In the genomic region with DNA sequence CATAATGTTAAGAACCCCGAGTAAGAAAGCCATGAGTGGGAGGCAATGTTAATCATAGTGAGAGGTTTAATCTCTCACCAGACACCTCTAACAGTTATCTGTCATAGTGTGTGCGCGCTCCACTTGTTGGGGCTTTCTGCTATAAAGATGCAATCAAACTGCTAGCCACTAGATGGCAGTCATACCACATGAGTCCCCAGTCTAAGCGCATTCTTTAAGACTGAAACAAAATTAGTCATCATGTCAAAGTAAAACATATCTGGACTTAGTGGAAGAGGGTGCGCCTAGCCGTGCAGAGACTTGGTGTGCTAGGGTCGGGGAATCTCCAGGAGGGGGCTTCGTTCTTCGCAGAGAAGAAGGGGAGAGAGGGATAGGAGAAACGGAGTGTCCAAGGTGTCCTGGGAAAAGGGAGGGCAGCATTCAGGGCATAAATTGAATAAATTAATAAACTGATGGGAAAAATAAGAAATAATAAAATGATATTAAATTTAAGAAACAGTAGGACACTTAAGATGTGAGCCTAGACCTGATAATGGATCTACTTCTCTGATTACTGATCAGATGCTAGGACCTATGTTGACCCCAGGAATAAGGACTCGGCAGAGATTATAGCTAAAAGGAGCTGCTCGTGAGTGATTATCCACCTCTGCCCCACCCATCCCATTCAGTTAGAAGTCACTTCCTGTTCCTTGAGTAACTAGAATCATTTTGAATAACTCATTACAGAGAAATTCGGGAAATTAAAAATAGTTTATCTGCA, we compare ENCODE assay signal across 8 mouse cellular contexts. TPM values are rescaled to one million over a fixed set of nuclear protein-coding genes. Genes with fewer than 3 reads are reported as not detected.
DNase-seq lines count a peak whose midpoint lies in the region; ATAC-seq and TF ChIP-seq lines count a peak whose summit lies in the region.

No protein-coding gene starts in this region.

- TF ChIP-seq POLR2A in heart, adult 2 months (IDR thresholded peaks at IDR 0.05; ENCODE audit: insufficient read depth, low read depth, low read length), result no peak

- H3K4me1 ChIP-seq in heart, adult 2 months (ENCODE audit: control insufficient read depth, insufficient read depth, low read length), result no peaks in the 10 kb centered on the region
- H3K4me1 ChIP-seq in forebrain, embryonic 13.5 days, result no peaks in the 10 kb centered on the region
- no peaks in the 10 kb centered on the region for H3K4me1 ChIP-seq in hindbrain, embryonic 16.5 days (ENCODE audit: control insufficient read depth, insufficient read depth, low read depth, low read length)

- H3K9me3 ChIP-seq in forebrain, embryonic 13.5 days (replicated peaks), result no peaks in the 10 kb centered on the region
- no peaks in the 10 kb centered on the region for H3K9me3 ChIP-seq in hindbrain, embryonic 16.5 days (ENCODE audit: control insufficient read depth, low read length)

- H3K79me2 ChIP-seq in heart, adult 2 months (replicated peaks; ENCODE audit: control insufficient read depth, insufficient read depth, low read length), result no peaks in the 10 kb centered on the region

- 21% methylated on average over 13 of the region's 13 CpGs for WGBS in heart, adult 2 months
- WGBS in forebrain, embryonic 13.5 days, result 34% methylated on average over 13 of the region's 13 CpGs
- 35% methylated on average over 13 of the region's 13 CpGs for WGBS in hindbrain, embryonic 16.5 days

- no peak overlapping the region for H3K9ac ChIP-seq in heart, adult 2 months (ENCODE audit: low read depth, low read length)
- H3K9ac ChIP-seq in forebrain, embryonic 13.5 days, result no peak overlapping the region
- no peak overlapping the region for H3K9ac ChIP-seq in hindbrain, embryonic 16.5 days (ENCODE audit: low read depth, low read length)

- no peak overlapping the region for H3K4me3 ChIP-seq in heart, adult 2 months
- H3K4me3 ChIP-seq in forebrain, embryonic 13.5 days, result no peak overlapping the region
- H3K4me3 ChIP-seq in hindbrain, embryonic 16.5 days (ENCODE audit: low read length), result no peak overlapping the region

- H3K4me2 ChIP-seq in forebrain, embryonic 13.5 days, result 0 out of 2 replicates have a peak overlapping the region, but pooled peaks have one; percentile 7
- H3K4me2 ChIP-seq in hindbrain, embryonic 16.5 days (ENCODE audit: low read length), result peak overlapping the region; percentile 49

- intact Hi-C loops in heart, adult 2 months (cut with DNase I), result loop anchor here (5.0 kb wide), 1 partner anchor 1272 kb away; no protein-coding TSS in a partner anchor
- intact Hi-C loops in heart, postnatal 25 days (cut with DNase I), result loop anchor here (2.0 kb wide), 1 partner anchor 829 kb away; no protein-coding TSS in a partner anchor

- no peak overlapping the region for H3K27ac ChIP-seq in heart, adult 2 months
- no peak overlapping the region for H3K27ac ChIP-seq in forebrain, embryonic 13.5 days
- no peak overlapping the region for H3K27ac ChIP-seq in hindbrain, embryonic 16.5 days (ENCODE audit: low read depth, low read length)

- no peaks in the 10 kb centered on the region for H3K27me3 ChIP-seq in heart, adult 2 months (ENCODE audit: control insufficient read depth, insufficient read depth, low read length)
- no peaks in the 10 kb centered on the region for H3K27me3 ChIP-seq in forebrain, embryonic 13.5 days
- no peaks in the 10 kb centered on the region for H3K27me3 ChIP-seq in hindbrain, embryonic 16.5 days (replicated peaks; ENCODE audit: control insufficient read depth, insufficient read depth, low read length)

- no peak for TF ChIP-seq EP300 in heart, adult 2 months (IDR thresholded peaks at IDR 0.05; ENCODE audit: insufficient read depth, low read depth, low read length)

- peak; percentile 91 for TF ChIP-seq CTCF in heart, adult 2 months (IDR thresholded peaks at IDR 0.05)

- DNase-seq in heart, adult 2 months, result peak; percentile 6 to 16
- no peak for DNase-seq in heart, postnatal 25 days (ENCODE audit: low spot score)
- DNase-seq in c-Kit-positive CD71-positive TER-119-negative erythroid progenitor cells, embryonic 14.5 days (ENCODE audit: low read depth), result peak; percentile 20
- peak; percentile 45 to 52 for DNase-seq in left cerebral cortex, adult 18-20 months (ENCODE audit: low spot score in 2 of 2)
- DNase-seq in skeletal muscle tissue, adult 2 months (ENCODE audit: low read depth, low spot score), result peak; percentile 15

- no peaks in the 10 kb centered on the region for H3K36me3 ChIP-seq in heart, adult 2 months (ENCODE audit: control insufficient read depth, insufficient read depth, low read length)
- H3K36me3 ChIP-seq in forebrain, embryonic 13.5 days (ENCODE audit: poor library complexity, severe bottlenecking), result no peaks in the 10 kb centered on the region
- no peaks in the 10 kb centered on the region for H3K36me3 ChIP-seq in hindbrain, embryonic 16.5 days (ENCODE audit: control insufficient read depth, insufficient read depth, low read length)

- peak; percentile 92 for ATAC-seq in forebrain, embryonic 13.5 days
- ATAC-seq in hindbrain, embryonic 16.5 days, result peak; percentile 94
- peak; percentile 95 for ATAC-seq in megakaryocyte-erythroid progenitor cell, adult 5-6 weeks (replicated peaks; ENCODE audit: low FRiP score, low TSS enrichment, poor library complexity, severe bottlenecking)

RNA-seq across cellular contexts. Expression of a gene that starts 42.4 kb away (rescaled TPM):
- not detected for total RNA-seq in heart, adult 2 months (2021)
- polyA plus RNA-seq in heart, adult 2 months (2012; rRNA removed), result 0.06 and 0.09 TPM in 2 replicates
- under 1 TPM in 1 of 2 experiments, not detected in 1; 0.08 TPM for total RNA-seq in heart, postnatal 25 days (2021)
- 3.8 and 4.7 TPM in 2 replicates for polyA plus RNA-seq in forebrain, embryonic 13.5 days (2015; fragmentation: Nextera tagmentation; extraction: Ambion mirVana)
- 4.2 and 4.5 TPM in 2 replicates for polyA plus RNA-seq in hindbrain, embryonic 16.5 days (2015; fragmentation: Nextera tagmentation; extraction: Ambion mirVana)
- total RNA-seq in left cerebral cortex, adult 18-20 months (2021), result under 1 TPM; 0.42 to 0.70 TPM
- total RNA-seq in megakaryocyte-erythroid progenitor cell, adult 5-6 weeks (2014; fragmentation: Nextera tagmentation), result not detected in 2 replicates
- not detected in 2 replicates for total RNA-seq in megakaryocyte-erythroid progenitor cell, adult 5-6 weeks (2017)
